In genomic region chr4:86710034-86710650, GRCm38 (mm10) we compare ENCODE assay signal across 26 mouse cellular contexts. TPM values are rescaled to one million over a fixed set of nuclear protein-coding genes. Genes with fewer than 3 reads are reported as not detected.
DNase-seq lines count a peak whose midpoint lies in the region; ATAC-seq lines count a peak whose summit lies in the region.
"Had no signal": no experiment of that assay in that cellular context is flagged by ENCODE, and none has a peak within 500 bp of the region (broad histone marks: within the 10 kb centered on the region; RNA-seq: fewer than 3 reads in every experiment).

No protein-coding gene starts in this region.

- no peak overlapping the region for H3K4me3 ChIP-seq in kidney, embryonic 16.5 days (ENCODE audit: low read length)
- H3K4me3 ChIP-seq: gastrocnemius, adult 2 months; heart, embryonic 12.5 days; left cerebral cortex, adult 2 months; limb, embryonic 12.5 days; midbrain, embryonic 13.5 days; neural tube, embryonic 12.5 days had no signal

- ATAC-seq in kidney, embryonic 16.5 days (ENCODE audit: low FRiP score, low TSS enrichment), result no peak
- ATAC-seq: CD4-positive, CD25-positive, alpha-beta regulatory T cell, adult 4 months; midbrain, embryonic 13.5 days had no signal

- DNase-seq in adrenal gland, postnatal 14 days, result peak; percentile 13
- DNase-seq in adrenal gland, postnatal 10 days, result no peak
- peak; percentile 27 for DNase-seq in ES-CJ7 (ENCODE audit: low read depth, low spot score)
- peak; percentile 84 for DNase-seq in cerebellum, adult 11-12 months
- peak; percentile 80 to 84 for DNase-seq in cerebellum, postnatal 14 days
- DNase-seq in urinary bladder, postnatal 10 days (ENCODE audit: low spot score), result no peak
- no peak for DNase-seq in urinary bladder, postnatal 25 days (ENCODE audit: low spot score)
- DNase-seq: adrenal gland, postnatal 25 days; embryo, embryonic 11 days; gastrocnemius, adult 2 months; heart, adult 11 months; heart, postnatal 14 days; kidney, adult 9 months; kidney, postnatal 36 days; layer of hippocampus, adult 9-11 months; right cerebral cortex, adult 18-20 months; thymus, postnatal 4 days had no signal

- no peak overlapping the region for H3K4me2 ChIP-seq in kidney, embryonic 16.5 days (replicated peaks; ENCODE audit: low read depth, low read length)
- H3K4me2 ChIP-seq: heart, embryonic 12.5 days; hindbrain, embryonic 14.5 days; limb, embryonic 12.5 days; midbrain, embryonic 13.5 days; neural tube, embryonic 12.5 days had no signal

- H3K4me1 ChIP-seq in kidney, embryonic 16.5 days (ENCODE audit: insufficient read depth, low read length), result no peaks in the 10 kb centered on the region
- H3K4me1 ChIP-seq: heart, embryonic 12.5 days; limb, embryonic 12.5 days; midbrain, embryonic 13.5 days; neural tube, embryonic 12.5 days had no signal

- no peaks in the 10 kb centered on the region for H3K36me3 ChIP-seq in kidney, embryonic 16.5 days (ENCODE audit: insufficient read depth, low read length)
- H3K36me3 ChIP-seq: heart, embryonic 12.5 days; limb, embryonic 12.5 days; midbrain, embryonic 13.5 days; neural tube, embryonic 12.5 days had no signal

- WGBS in kidney, embryonic 16.5 days, result 80% methylated on average over 6 of the region's 6 CpGs

- H3K9ac ChIP-seq in kidney, embryonic 16.5 days (replicated peaks; ENCODE audit: low read length), result no peak overlapping the region
- H3K9ac ChIP-seq: heart, embryonic 12.5 days; hindbrain, embryonic 14.5 days; limb, embryonic 12.5 days; liver, embryonic 14.5 days; midbrain, embryonic 13.5 days; neural tube, embryonic 12.5 days had no signal

- H3K27ac ChIP-seq in kidney, embryonic 16.5 days (ENCODE audit: low read length), result no peak overlapping the region
- H3K27ac ChIP-seq: hindbrain, embryonic 14.5 days; left cerebral cortex, adult 2 months; limb, embryonic 12.5 days; liver, embryonic 14.5 days; midbrain, embryonic 13.5 days; neural tube, embryonic 12.5 days had no signal

- H3K27me3 ChIP-seq in kidney, embryonic 16.5 days (ENCODE audit: insufficient read depth, low read length), result no peaks in the 10 kb centered on the region
- H3K27me3 ChIP-seq: heart, embryonic 12.5 days; limb, embryonic 12.5 days; midbrain, embryonic 13.5 days; neural tube, embryonic 12.5 days had no signal

- H3K9me3 ChIP-seq in kidney, embryonic 16.5 days (ENCODE audit: low read length), result no peaks in the 10 kb centered on the region
- H3K9me3 ChIP-seq: heart, embryonic 12.5 days; limb, embryonic 12.5 days; midbrain, embryonic 13.5 days; neural tube, embryonic 12.5 days had no signal

RNA-seq across cellular contexts. Expression of gene Dennd4c, which starts 38.2 kb away (rescaled TPM):
- 38.8 and 49.0 TPM in 2 replicates for total RNA-seq in adrenal gland, postnatal 14 days (2021)
- 10 to 100 TPM; 32.7 to 39.9 TPM for total RNA-seq in adrenal gland, postnatal 10 days (2021)
- polyA plus RNA-seq in kidney, embryonic 16.5 days (2015; fragmentation: Nextera tagmentation; extraction: Ambion mirVana), result 6.5 and 7.6 TPM in 2 replicates

RNA-seq across cellular contexts. Expression of gene Plin2, which starts 40.3 kb away (rescaled TPM):
- 257 and 311 TPM in 2 replicates for total RNA-seq in adrenal gland, postnatal 14 days (2021)
- total RNA-seq in adrenal gland, postnatal 10 days (2021), result 100 to 1,000 TPM; 298 to 336 TPM
- 68.9 and 77.0 TPM in 2 replicates for polyA plus RNA-seq in kidney, embryonic 16.5 days (2015; fragmentation: Nextera tagmentation; extraction: Ambion mirVana)

Comparison
In these comparisons a context has a peak if more than half of its experiments do, and no peak if none do; other contexts are left out.
1. DNase-seq: peak in adrenal gland, postnatal 14 days (single experiment), ES-CJ7 (single experiment), cerebellum, adult 11-12 months (single experiment) and cerebellum, postnatal 14 days (2 of 2); none in adrenal gland, postnatal 10 days (single experiment), urinary bladder, postnatal 10 days (single experiment) and urinary bladder, postnatal 25 days (single experiment).